Mouse (Mus musculus) MEL (cell line): ENCODE measurements around the gene Speer4f1. TPM values are rescaled to one million over a fixed set of nuclear protein-coding genes. Genes with fewer than 3 reads are reported as not detected.
"Not testable (repeated sequence)": the region's sequence is repeated elsewhere in the genome, so short reads cannot be mapped to it uniquely, and the experiment has no call there.

ENCODE experiments used
- DNase-seq: peaks from one replicate; pipeline ENCODE4 v3.0.0; 2011; ENCODE audit warnings: low read depth, low spot score
- H3K27ac ChIP-seq: 2 replicates; pipeline ENCODE4 v1.5.1; 2012; ENCODE audit warnings: low read depth, mild to moderate bottlenecking, control low read depth, low read length, moderate library complexity; ENCODE audit not compliant: control insufficient read depth
- H3K27me3 ChIP-seq, 2 experiments: fragments of 150-350 bp in 1 of 2; sonication (generic) in 1 of 2; 2 replicates each; pipeline ENCODE4 v1.6.1; 2012; ENCODE audit warnings: low read length in 2 of 2, mild to moderate bottlenecking in 2 of 2, improper control_type of control experiment in 1 of 2, moderate library complexity in 1 of 2; ENCODE audit not compliant: insufficient read depth in 2 of 2, control insufficient read depth in 1 of 2
- H3K36me3 ChIP-seq, 2 experiments: 2 replicates each; pipeline ENCODE4 v1.6.1; 2012 to 2014; ENCODE audit warnings: low read length in 2 of 2, improper control_type of control experiment in 1 of 2, inconsistent platforms in 1 of 2, mild to moderate bottlenecking in 1 of 2; ENCODE audit not compliant: insufficient read depth in 2 of 2, control insufficient read depth in 1 of 2
- H3K4me1 ChIP-seq, 2 experiments: fragments of 150-350 bp in 1 of 2; sonication (generic) in 1 of 2; 2 replicates each; pipeline ENCODE4 v1.6.1; 2012; ENCODE audit warnings: low read length in 2 of 2, improper control_type of control experiment in 1 of 2, mild to moderate bottlenecking in 1 of 2; ENCODE audit not compliant: insufficient read depth in 2 of 2, control insufficient read depth in 1 of 2
- H3K4me3 ChIP-seq, 2 experiments: fragments of 150-350 bp in 1 of 2; sonication (generic) in 1 of 2; 2 replicates each; pipeline ENCODE4 v1.5.1; 2012; ENCODE audit warnings: low read depth in 2 of 2, low read length in 2 of 2, mild to moderate bottlenecking in 2 of 2, moderate library complexity in 2 of 2, control low read depth in 1 of 2, improper control_type of control experiment in 1 of 2; ENCODE audit not compliant: control insufficient read depth in 1 of 2, insufficient read depth in 1 of 2
- H3K79me2 ChIP-seq: 2 replicates; pipeline ENCODE4 v1.6.1; 2012; ENCODE audit warnings: mild to moderate bottlenecking, low read length, moderate library complexity; ENCODE audit not compliant: control insufficient read depth, poor library complexity, insufficient read depth
- H3K9ac ChIP-seq: 2 replicates; pipeline ENCODE4 v1.6.1; 2012; ENCODE audit warnings: low read depth, mild to moderate bottlenecking, control low read depth, low read length, moderate library complexity; ENCODE audit not compliant: control insufficient read depth, poor library complexity, severe bottlenecking
- H3K9me3 ChIP-seq: fragments of 150-350 bp; sonication (generic); replicated peaks from 2 replicates; pipeline ENCODE4 v1.6.1; 2012; ENCODE audit warnings: mild to moderate bottlenecking, low read length, improper control_type of control experiment, moderate library complexity; ENCODE audit not compliant: insufficient read depth
- CHD1 ChIP-seq: IDR thresholded peaks from 2 replicates; pipeline ENCODE4 v1.6.1; 2012; ENCODE audit warnings: low read depth, mild to moderate bottlenecking, inconsistent platforms, low read length, improper control_type of control experiment
- CHD2 ChIP-seq: IDR thresholded peaks from 2 replicates; pipeline ENCODE4 v1.6.1; 2011; ENCODE audit warnings: low read length, improper control_type of control experiment
- ELF1 ChIP-seq: IDR thresholded peaks from 2 replicates; pipeline ENCODE4 v1.6.1; 2014; ENCODE audit warnings: low read depth, mild to moderate bottlenecking, inconsistent platforms, low read length, improper control_type of control experiment, moderate library complexity
- EP300 ChIP-seq, 2 experiments: IDR thresholded peaks; 2 replicates each; pipeline ENCODE4 v1.6.1; 2011; ENCODE audit warnings: improper control_type of control experiment in 2 of 2, low read length in 2 of 2, low read depth in 1 of 2, mild to moderate bottlenecking in 1 of 2
- ETS1 ChIP-seq: IDR thresholded peaks from 2 replicates; pipeline ENCODE4 v1.6.1; 2012; ENCODE audit warnings: low read depth, mild to moderate bottlenecking, inconsistent platforms, low read length, improper control_type of control experiment, moderate library complexity
- GATA1 ChIP-seq: IDR thresholded peaks from 2 replicates; pipeline ENCODE4 v1.6.1; 2011; ENCODE audit warnings: low read depth, low read length, improper control_type of control experiment
- KAT2A ChIP-seq: conservative IDR thresholded peaks from 2 replicates; pipeline ENCODE4 v1.6.1; 2012; ENCODE audit warnings: low read depth, low read length, improper control_type of control experiment, inconsistent platforms
- MXI1 ChIP-seq: IDR thresholded peaks from 2 replicates; pipeline ENCODE4 v1.6.1; 2011; ENCODE audit warnings: mild to moderate bottlenecking, low read depth, low read length, improper control_type of control experiment
- POLR2AphosphoS5 ChIP-seq: IDR thresholded peaks from 2 replicates; pipeline ENCODE4 v1.6.1; 2012; ENCODE audit warnings: low read depth, borderline replicate concordance, mild to moderate bottlenecking, inconsistent platforms, low read length, moderate library complexity, mixed read lengths
- TAL1 ChIP-seq: IDR thresholded peaks from 2 replicates; pipeline ENCODE4 v1.6.1; 2012; ENCODE audit warnings: mild to moderate bottlenecking, inconsistent platforms, low read length, moderate library complexity, mixed read lengths
- TBP ChIP-seq: IDR thresholded peaks from 2 replicates; pipeline ENCODE4 v1.8.0; 2011; ENCODE audit warnings: low read depth, low read length, improper control_type of control experiment
- UBTF ChIP-seq: IDR thresholded peaks from 2 replicates; pipeline ENCODE4 v1.6.1; 2012; ENCODE audit warnings: low read depth, mild to moderate bottlenecking, inconsistent platforms, low read length, improper control_type of control experiment, moderate library complexity, borderline replicate concordance; ENCODE audit not compliant: insufficient read depth
- USF1 ChIP-seq: IDR thresholded peaks from 2 replicates; pipeline ENCODE4 v1.6.1; 2014; ENCODE audit warnings: low read depth, mild to moderate bottlenecking, inconsistent platforms, low read length, improper control_type of control experiment, moderate library complexity
- ZKSCAN1 ChIP-seq: IDR thresholded peaks from 2 replicates; pipeline ENCODE4 v1.6.1; 2012; ENCODE audit warnings: low read depth, mild to moderate bottlenecking, inconsistent platforms, low read length, improper control_type of control experiment, moderate library complexity
- ZMIZ1 ChIP-seq: IDR thresholded peaks from 2 replicates; pipeline ENCODE4 v1.6.1; 2012; ENCODE audit warnings: low read depth, mild to moderate bottlenecking, inconsistent platforms, low read length, improper control_type of control experiment, moderate library complexity
- ZNF384 ChIP-seq: IDR thresholded peaks from 2 replicates; pipeline ENCODE4 v1.6.1; 2012; ENCODE audit warnings: low read depth, mild to moderate bottlenecking, inconsistent platforms, low read length, improper control_type of control experiment
- polyA plus RNA-seq, 2 experiments: library from polyadenylated mRNA; stranded (reverse) in 1 of 2; unstranded in 1 of 2; fragments of >175 nt in 1 of 2; fragments of >200 nt in 1 of 2; gene quantifications; 2 replicates each; pipeline versions ENCODE4 v1.2.1 to v1.2.4; 2012; ENCODE audit warnings: low replicate concordance in 2 of 2, low read depth in 1 of 2; ENCODE audit not compliant: insufficient read length in 2 of 2, insufficient read depth in 1 of 2, missing spikeins in 1 of 2
- total RNA-seq: library from RNA; depleted of rRNA; stranded (reverse); fragments of 300-350 nt; gene quantifications from 2 replicates; pipeline ENCODE4 v1.2.3, GENCODE M21; 2012

Speer4f1 gene
- total and polyA plus RNA-seq, 3 experiments: not detected

GRCm38 (mm10) chr5:17456671-17457070 lies 19.2 kb upstream of the Speer4f1 start:
- H3K9me3 ChIP-seq: no peaks in the 10 kb centered on the region
- H3K4me1 ChIP-seq: no peaks in the 10 kb centered on the region
- TF ChIP-seq ZNF384: no peak
- TF ChIP-seq UBTF: no peak
- no peak for TF ChIP-seq MXI1
- TF ChIP-seq ELF1: no peak
- TF ChIP-seq TAL1: no peak
- TF ChIP-seq EP300 (IDR thresholded peaks at IDR 0.05; ENCODE audit: low read depth in 1 of 2, low read length in 2 of 2): no peak
- no peak for TF ChIP-seq USF1
- no peak for TF ChIP-seq ZMIZ1
- no peak for TF ChIP-seq CHD1
- TF ChIP-seq TBP: no peak
- TF ChIP-seq POLR2AphosphoS5: no peak
- no peak for TF ChIP-seq KAT2A
- no peak for TF ChIP-seq GATA1
- TF ChIP-seq CHD2: no peak

DNA sequence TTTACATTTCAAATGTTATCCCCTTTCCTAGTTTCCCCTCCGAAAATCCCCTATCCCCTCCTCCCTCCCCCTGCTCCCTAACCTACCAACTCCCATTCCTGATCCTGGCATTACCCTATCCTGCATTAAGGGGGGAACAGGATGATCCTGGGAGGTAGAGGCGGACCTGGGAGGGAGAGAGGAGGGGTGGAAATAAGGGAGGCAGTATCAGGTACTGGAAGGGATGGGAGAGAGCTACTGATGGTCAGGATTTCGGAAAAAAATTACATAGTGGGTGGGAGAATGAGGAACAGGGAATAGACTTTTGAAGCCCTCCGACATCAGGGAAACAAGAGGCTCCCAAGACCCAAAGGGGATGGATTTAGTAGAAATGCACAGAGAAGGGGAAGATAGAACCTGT lies 7.8 kb upstream of the Speer4f1 start:
- not testable (repeated sequence) for DNase-seq, H3K27me3 ChIP-seq, H3K27ac ChIP-seq, H3K4me1 ChIP-seq, H3K9ac ChIP-seq, H3K36me3 ChIP-seq, H3K79me2 ChIP-seq, H3K9me3 ChIP-seq, H3K4me3 ChIP-seq

More at GRCm38 (mm10) chr5:17456671-17457070, 19.2 kb upstream of the Speer4f1 start:
- no peak for DNase-seq
- Histone ChIP-seq H3K79me2 (no peaks in the 10 kb centered on the region), H3K9ac (no peak overlapping the region), H3K4me3 (no peak overlapping the region), H3K27ac (no peak overlapping the region), H3K27me3 (peaks cover 0 to 9% of the 10 kb centered on the region in 2 experiments; a peak in 3 of 4 replicates), H3K36me3 (no peaks in the 10 kb centered on the region)

GRCm38 (mm10) chr5:17476476-17476875 lies 578 bp downstream of the Speer4f1 start:
- DNase-seq: no peak
- no peak overlapping the region for H3K4me3 ChIP-seq
- no peaks in the 10 kb centered on the region for H3K79me2 ChIP-seq
- H3K9ac ChIP-seq: no peak overlapping the region
- no peaks in the 10 kb centered on the region for H3K9me3 ChIP-seq
- H3K27me3 ChIP-seq: no peaks in the 10 kb centered on the region
- TF ChIP-seq ZKSCAN1 (no peak), TAL1 (no peak), EP300 (IDR thresholded peaks at IDR 0.05; ENCODE audit: low read depth in 1 of 2, low read length in 2 of 2) (peak in 1 of 2 experiments; percentile 32; a peak in 1 of 4 replicates), POLR2AphosphoS5 (no peak), MXI1 (no peak), ETS1 (peak; percentile 46; the same call in 1 of the 2 replicates)
- no peak overlapping the region for H3K27ac ChIP-seq
- H3K4me1 ChIP-seq: 0 out of 4 replicates have a peak, but pooled peaks cover 0 to 2% of the 10 kb centered on the region in 2 experiments
- no peaks in the 10 kb centered on the region for H3K36me3 ChIP-seq
